Mouse (Mus musculus) kidney, adult 2 months (tissue): Measurements from ENCODE around the gene Slc10a7.

Experiments used
- CTCF ChIP-seq: fragments of 200-500 bp; conservative IDR thresholded peaks from 2 replicates; pipeline ENCODE4 v1.5.1; 2011; ENCODE audit warnings: low read depth, mild to moderate bottlenecking, control low read depth, low read length, moderate library complexity, mixed read lengths; ENCODE audit not compliant: insufficient read depth, insufficient read length
- POLR2A ChIP-seq: fragments of 200-500 bp; IDR thresholded peaks from one replicate; pipeline ENCODE4 v1.6.1; 2011; ENCODE audit warnings: low read depth, low read length, control low read depth

- TF ChIP-seq CTCF (no peak), POLR2A (no peak)
These were observed 115.7 kb downstream of the Slc10a7 start for GRCm38 (mm10) chr8:78624738-78625442.
